Mouse (Mus musculus) limb, embryonic 13.5 days (tissue): ENCODE data around the gene Emilin1. TPM values are rescaled to one million over a fixed set of nuclear protein-coding genes. Genes with fewer than 3 reads are reported as not detected.

Experiments used
- ATAC-seq: fragments of 200-750 bp; cut with Nextera tagmentation; 2 replicates; pipeline ENCODE4 v1.8.0; 2017; ENCODE audit warnings: low read depth, moderate number of reproducible peaks, moderate TSS enrichment; ENCODE audit not compliant: low FRiP score
- H3K27ac ChIP-seq: fragments of 300-500 bp; sonication (generic); 2 replicates; pipeline ENCODE4 v1.5.1; 2015; ENCODE audit warnings: inconsistent platforms, mild to moderate bottlenecking, moderate library complexity
- H3K27me3 ChIP-seq: fragments of 300-500 bp; sonication (generic); 2 replicates; pipeline ENCODE4 v1.6.1; 2015; ENCODE audit warnings: mild to moderate bottlenecking, inconsistent platforms
- H3K36me3 ChIP-seq: fragments of 300-500 bp; sonication (generic); 2 replicates; pipeline ENCODE4 v1.6.1; 2015; ENCODE audit warnings: inconsistent platforms, mild to moderate bottlenecking, moderate library complexity
- H3K4me1 ChIP-seq: fragments of 300-500 bp; sonication (generic); 2 replicates; pipeline ENCODE4 v1.6.1; 2015; ENCODE audit warnings: inconsistent platforms
- H3K4me2 ChIP-seq: fragments of 300-500 bp; sonication (generic); replicated peaks from 2 replicates; pipeline ENCODE4 v1.6.1; 2015; ENCODE audit warnings: inconsistent platforms, mild to moderate bottlenecking, moderate library complexity
- H3K4me3 ChIP-seq: fragments of 300-500 bp; sonication (generic); 2 replicates; pipeline ENCODE4 v1.5.1; 2015; ENCODE audit warnings: moderate library complexity, mild to moderate bottlenecking, inconsistent platforms
- H3K9ac ChIP-seq: fragments of 300-500 bp; sonication (generic); 2 replicates; pipeline ENCODE4 v1.6.1; 2015; ENCODE audit warnings: mild to moderate bottlenecking, inconsistent platforms
- H3K9me3 ChIP-seq: fragments of 300-500 bp; sonication (generic); 2 replicates; pipeline ENCODE4 v1.6.1; 2016; ENCODE audit warnings: inconsistent platforms
- WGBS: fragments of 180-500 bp; shearing (Covaris S2); methylation state at CpG from one replicate; pipeline ENCODE4 v1.1.7; 2015; 5-methylcytosine and 5-hydroxymethylcytosine counted together
- polyA plus RNA-seq: library from polyadenylated mRNA; unstranded; fragments of >200 nt; fragmentation: Nextera tagmentation; extraction: Ambion mirVana; gene quantifications from 2 replicates; pipeline ENCODE4 v1.2.1, GENCODE M21; 2015

The Emilin1 gene
- 279 and 281 TPM in 2 replicates for polyA plus RNA-seq

DNA sequence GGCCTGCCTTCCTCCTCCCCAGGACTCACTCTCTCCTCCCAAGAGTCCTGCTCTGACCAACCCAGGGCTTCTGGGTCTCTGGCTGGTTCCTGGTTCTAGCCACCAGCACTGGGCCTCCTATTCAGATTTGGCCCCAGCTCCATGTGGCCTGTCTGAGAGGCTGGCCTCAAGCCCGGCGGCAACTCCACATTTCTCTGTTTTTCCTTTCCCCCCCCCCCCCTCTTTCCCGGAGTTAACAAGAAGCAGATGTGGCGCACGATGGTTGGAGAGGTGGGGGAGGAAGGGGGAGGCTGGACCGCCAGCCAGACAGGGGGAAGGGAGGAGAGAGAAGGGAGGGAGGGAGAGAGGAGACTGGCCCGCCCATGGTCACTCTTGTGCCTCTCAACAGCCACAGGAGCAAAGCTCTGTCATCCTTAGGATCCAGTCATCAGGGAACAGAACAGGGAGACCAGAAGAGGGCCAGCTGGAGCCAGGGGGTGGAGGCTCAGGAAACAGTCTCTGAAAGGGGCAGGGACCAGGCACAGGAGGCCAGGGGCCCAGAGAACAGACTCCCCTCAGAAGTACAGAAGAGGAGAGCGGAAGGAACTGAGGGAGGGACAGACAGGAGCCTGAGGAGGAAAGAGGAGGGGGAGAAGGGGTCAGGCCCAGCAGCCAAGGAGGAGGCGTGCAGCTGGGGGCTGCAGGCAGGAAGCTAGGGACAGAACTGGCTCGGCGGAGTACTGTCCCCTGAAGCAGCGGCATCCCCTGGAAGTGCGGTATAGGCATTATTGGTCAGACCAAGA is at the start of gene Emilin1:
Emilin1 (plus strand) TSS at position 343 of the 782 bp plus-strand sequence.
- peak within 1 kb of the TSS; percentile 89 for H3K9ac ChIP-seq
- H3K4me2 ChIP-seq: peak within 1 kb of the TSS; percentile 99
- H3K4me1 ChIP-seq: peaks cover 89% of the 10 kb centered on the region
- peak within 1 kb of the TSS; percentile 65 for H3K4me3 ChIP-seq
- WGBS: 2% methylated on average over 12 of the region's 13 CpGs
- no peaks in the 10 kb centered on the region for H3K27me3 ChIP-seq
- peak; percentile 82 for ATAC-seq
- H3K9me3 ChIP-seq: no peaks in the 10 kb centered on the region
- H3K36me3 ChIP-seq: peaks cover 17% of the 10 kb centered on the region
- peak within 1 kb of the TSS; percentile 99 for H3K27ac ChIP-seq

DNA sequence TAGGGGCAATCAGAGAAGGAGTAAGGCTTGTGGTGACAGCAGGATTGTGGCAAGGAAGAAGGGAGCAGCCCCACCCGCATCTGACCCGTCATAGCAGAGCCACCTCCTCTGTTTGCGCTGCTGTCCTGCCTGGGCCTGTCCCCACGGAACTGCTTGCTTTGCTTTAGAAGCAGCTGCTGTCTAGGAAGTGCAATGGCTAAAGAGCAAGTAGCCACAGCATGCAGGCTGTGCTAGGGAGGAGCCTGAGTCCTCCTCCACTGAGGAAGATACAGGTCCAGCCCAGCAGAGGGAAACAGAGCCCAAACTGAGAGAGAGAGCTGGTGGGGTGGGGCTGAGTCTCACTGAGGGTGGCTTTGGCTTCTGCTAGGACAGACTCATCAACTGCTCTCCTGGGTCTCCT is 49.4 kb upstream of the Emilin1 start:
- no peak overlapping the region for H3K27ac ChIP-seq
- H3K4me1 ChIP-seq: peaks cover 4% of the 10 kb centered on the region; the same call in 1 of the 2 replicates
- H3K4me3 ChIP-seq: no peak overlapping the region
- 34% methylated on average over 4 of the region's 4 CpGs for WGBS
- no peak overlapping the region for H3K9ac ChIP-seq
- H3K9me3 ChIP-seq: no peaks in the 10 kb centered on the region
- ATAC-seq: no peak
- H3K4me2 ChIP-seq: no peak overlapping the region
- no peaks in the 10 kb centered on the region for H3K27me3 ChIP-seq
- peaks cover 32% of the 10 kb centered on the region for H3K36me3 ChIP-seq

- WGBS: 43% methylated on average over 15 of the region's 15 CpGs
- Histone ChIP-seq H3K9ac (no peak overlapping the region), H3K27me3 (no peaks in the 10 kb centered on the region), H3K36me3 (peaks cover 32% of the 10 kb centered on the region), H3K4me3 (no peak overlapping the region), H3K9me3 (no peaks in the 10 kb centered on the region), H3K4me2 (no peak overlapping the region), H3K27ac (no peak overlapping the region), H3K4me1 (peaks cover 6% of the 10 kb centered on the region; the same call in 1 of the 2 replicates)
- ATAC-seq: no peak
Observed at GRCm38 (mm10) chr5:30864322-30864721, 48.9 kb upstream of the Emilin1 start.

DNA sequence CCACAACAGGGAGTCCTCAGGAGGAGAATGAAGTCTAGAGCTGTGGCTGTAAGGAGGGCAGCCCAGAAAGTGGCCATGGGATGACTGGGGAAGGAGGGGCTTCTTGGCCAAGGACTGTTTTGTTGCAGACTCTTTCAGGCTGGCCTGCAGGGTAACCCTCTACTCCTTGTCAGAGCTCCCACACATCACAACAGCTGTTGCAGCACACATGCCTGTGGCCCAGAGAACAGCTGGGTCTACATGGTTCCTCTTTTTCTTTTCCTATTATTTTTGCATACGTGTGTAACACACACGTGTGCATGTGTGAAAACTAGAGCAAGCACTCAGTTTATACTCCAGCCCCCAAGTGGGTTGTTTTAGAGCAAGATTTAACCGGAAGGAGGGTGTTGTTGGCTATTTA is 46.3 kb upstream of the Emilin1 start:
- Histone ChIP-seq H3K4me1 (peaks cover 20% of the 10 kb centered on the region), H3K9ac (no peak overlapping the region), H3K27me3 (no peaks in the 10 kb centered on the region), H3K9me3 (no peaks in the 10 kb centered on the region), H3K4me2 (no peak overlapping the region), H3K27ac (no peak overlapping the region), H3K4me3 (no peak overlapping the region), H3K36me3 (peaks cover 46% of the 10 kb centered on the region)
- WGBS: 84% methylated on average over 3 of the region's 3 CpGs
- no peak for ATAC-seq

- no peaks in the 10 kb centered on the region for H3K27me3 ChIP-seq
- peaks cover 20% of the 10 kb centered on the region for H3K4me1 ChIP-seq
- ATAC-seq: no peak
- WGBS: 93% methylated on average over 3 of the region's 3 CpGs
- peak within 1 kb of the TSS; percentile 83 for H3K4me2 ChIP-seq
- peak within 1 kb of the TSS; percentile 88; the same call in 1 of the 2 replicates for H3K4me3 ChIP-seq
- peak within 1 kb of the TSS; percentile 95; the same call in 1 of the 2 replicates for H3K9ac ChIP-seq
- no peaks in the 10 kb centered on the region for H3K9me3 ChIP-seq
- H3K27ac ChIP-seq: peak within 1 kb of the TSS; percentile 67; the same call in 1 of the 2 replicates
- peaks cover 54% of the 10 kb centered on the region for H3K36me3 ChIP-seq
Observed at GRCm38 (mm10) chr5:30867712-30868111, 45.5 kb upstream of the Emilin1 start, which contains the start of gene Tmem214. Tmem214 (plus strand) TSS chr5:30868012.

DNA sequence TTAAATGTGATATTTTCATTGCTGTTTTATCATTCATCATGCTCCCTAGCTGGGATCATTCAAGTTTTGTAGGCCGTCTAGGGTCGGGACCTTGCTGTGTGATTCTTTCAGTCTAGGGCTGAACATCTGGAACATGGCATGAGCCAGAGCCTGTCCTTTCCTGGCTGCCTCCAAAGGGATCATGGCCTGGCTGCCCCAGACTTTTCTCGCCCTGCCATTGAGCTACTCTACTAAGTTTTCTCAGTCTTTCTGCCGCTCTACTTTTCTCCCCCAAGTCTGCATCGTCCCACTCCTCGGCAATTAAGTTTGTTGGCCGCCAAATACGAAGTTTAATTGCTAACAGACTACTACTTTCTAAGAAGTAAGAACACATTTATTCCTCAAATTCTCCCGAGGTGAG is 44.2 kb upstream of the Emilin1 start:
- Histone ChIP-seq H3K9ac (peak overlapping the region; percentile 95), H3K27ac (peak overlapping the region; percentile 67; the same call in 1 of the 2 replicates), H3K4me1 (peaks cover 20% of the 10 kb centered on the region), H3K4me3 (peak overlapping the region; percentile 88), H3K36me3 (peaks cover 60% of the 10 kb centered on the region), H3K4me2 (peak overlapping the region; percentile 83), H3K27me3 (no peaks in the 10 kb centered on the region), H3K9me3 (no peaks in the 10 kb centered on the region)
- 9% methylated on average over 9 of the region's 9 CpGs for WGBS
- ATAC-seq: peak; percentile 14; the same call in 1 of the 2 replicates

GRCm38 (mm10) chr5:30869405-30870130 is 43.6 kb upstream of the Emilin1 start:
- Histone ChIP-seq H3K36me3 (peaks cover 60% of the 10 kb centered on the region), H3K27me3 (no peaks in the 10 kb centered on the region), H3K4me3 (peak overlapping the region; percentile 88), H3K9me3 (no peaks in the 10 kb centered on the region), H3K4me1 (peaks cover 20% of the 10 kb centered on the region), H3K27ac (peak overlapping the region; percentile 67), H3K4me2 (peak overlapping the region; percentile 83), H3K9ac (peak overlapping the region; percentile 95)
- ATAC-seq: peak; percentile 92
- under 1% methylated on average over 61 of the region's 63 CpGs for WGBS

DNA sequence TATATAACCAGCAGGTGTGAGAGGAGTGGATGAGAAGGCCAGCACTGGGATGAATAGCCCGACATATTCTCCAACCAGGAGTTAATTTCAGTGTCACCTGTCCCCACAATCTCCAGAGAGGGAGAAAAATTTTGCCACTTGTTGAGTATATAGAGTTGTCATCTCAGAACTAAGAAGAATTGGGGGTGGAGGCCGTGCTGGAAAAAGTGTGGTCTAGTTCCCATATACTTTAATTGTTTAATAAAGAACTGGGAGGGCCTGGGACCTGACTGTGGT is 43.1 kb upstream of the Emilin1 start:
- Histone ChIP-seq H3K27me3 (no peaks in the 10 kb centered on the region), H3K27ac (peak overlapping the region; percentile 67), H3K4me2 (peak overlapping the region; percentile 83), H3K9me3 (no peaks in the 10 kb centered on the region), H3K4me3 (peak overlapping the region; percentile 88), H3K9ac (peak overlapping the region; percentile 95), H3K4me1 (peaks cover 20% of the 10 kb centered on the region), H3K36me3 (peaks cover 60% of the 10 kb centered on the region)
- WGBS: 20% methylated on average over 2 of the region's 2 CpGs
- no peak for ATAC-seq

DNA sequence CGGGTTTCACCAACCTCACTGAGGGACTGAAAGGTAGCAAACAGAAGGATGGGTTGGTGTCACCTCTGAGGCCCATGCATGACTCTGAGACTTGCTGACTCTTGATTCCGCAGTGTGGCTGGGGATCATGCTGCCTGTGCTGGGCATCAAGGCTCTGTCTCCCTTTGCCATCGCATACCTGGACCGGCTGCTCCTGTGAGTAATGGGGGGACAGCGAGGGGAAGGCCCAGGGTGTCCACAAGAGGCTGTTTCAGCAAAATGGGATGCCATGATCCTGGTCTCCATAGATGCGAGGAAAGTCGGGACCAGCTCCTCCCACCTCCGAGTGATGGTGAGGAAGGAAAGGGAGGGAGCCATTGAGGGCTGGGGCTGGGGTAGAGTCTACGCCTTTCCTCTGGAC is 40.6 kb upstream of the Emilin1 start:
- no peak overlapping the region for H3K4me3 ChIP-seq
- ATAC-seq: no peak
- H3K27ac ChIP-seq: no peak overlapping the region
- WGBS: 91% methylated on average over 9 of the region's 9 CpGs
- no peak overlapping the region for H3K9ac ChIP-seq
- no peak overlapping the region for H3K4me2 ChIP-seq
- H3K9me3 ChIP-seq: no peaks in the 10 kb centered on the region
- H3K36me3 ChIP-seq: peaks cover 70% of the 10 kb centered on the region
- peaks cover 25% of the 10 kb centered on the region for H3K4me1 ChIP-seq
- H3K27me3 ChIP-seq: no peaks in the 10 kb centered on the region

- H3K9me3 ChIP-seq: no peaks in the 10 kb centered on the region
- no peak overlapping the region for H3K4me2 ChIP-seq
- WGBS: 92% methylated on average over 7 of the region's 7 CpGs
- no peak overlapping the region for H3K4me3 ChIP-seq
- no peaks in the 10 kb centered on the region for H3K27me3 ChIP-seq
- ATAC-seq: no peak
- H3K4me1 ChIP-seq: peaks cover 32% of the 10 kb centered on the region
- H3K36me3 ChIP-seq: peaks cover 76% of the 10 kb centered on the region
- no peak overlapping the region for H3K27ac ChIP-seq
- no peak overlapping the region for H3K9ac ChIP-seq
Observed at GRCm38 (mm10) chr5:30874365-30874764, 38.8 kb upstream of the Emilin1 start.

- 0 out of 2 replicates have a peak overlapping the region, but pooled peaks have one; percentile 16 for H3K4me2 ChIP-seq
- peaks cover 45% of the 10 kb centered on the region for H3K36me3 ChIP-seq
- H3K27me3 ChIP-seq: no peaks in the 10 kb centered on the region
- H3K27ac ChIP-seq: peak overlapping the region; percentile 69
- H3K9ac ChIP-seq: peak overlapping the region; percentile 8; the same call in 1 of the 2 replicates
- no peaks in the 10 kb centered on the region for H3K9me3 ChIP-seq
- peaks cover 18% of the 10 kb centered on the region for H3K4me1 ChIP-seq
- H3K4me3 ChIP-seq: no peak overlapping the region
- 11% methylated on average over 6 of the region's 6 CpGs for WGBS
- no peak; the same call in 1 of the 2 replicates for ATAC-seq
Observed at GRCm38 (mm10) chr5:30878616-30879015, 34.6 kb upstream of the Emilin1 start.

GRCm38 (mm10) chr5:30879347-30879943 is 33.8 kb upstream of the Emilin1 start:
- peaks cover 37% of the 10 kb centered on the region for H3K36me3 ChIP-seq
- WGBS: 69% methylated on average over 5 of the region's 5 CpGs
- no peak for ATAC-seq
- H3K4me1 ChIP-seq: peaks cover 18% of the 10 kb centered on the region
- no peaks in the 10 kb centered on the region for H3K9me3 ChIP-seq
- no peak overlapping the region for H3K4me2 ChIP-seq
- H3K9ac ChIP-seq: no peak overlapping the region
- no peak overlapping the region; the same call in 1 of the 2 replicates for H3K27ac ChIP-seq
- H3K4me3 ChIP-seq: no peak overlapping the region
- H3K27me3 ChIP-seq: no peaks in the 10 kb centered on the region
